Mouse (Mus musculus): ENCODE measurements around the gene Ctns. TPM values are rescaled to one million over a fixed set of nuclear protein-coding genes. Genes with fewer than 3 reads are reported as not detected.

Ctns gene
- polyA plus RNA-seq (2012; rRNA removed), result 11.5 and 15.8 TPM in 2 replicates

GRCm38 (mm10) chr11:73198603-73199229, at the start of gene Ctns:
Ctns (minus strand) TSS chr11:73199042.

GRCm38 (mm10) chr11:73233992-73234391, 35.1 kb upstream of the Ctns start, which contains the start of gene Trpv1:
Trpv1 (plus strand) TSS chr11:73234292.

GRCm38 (mm10) chr11:73199230-73199712, 429 bp upstream of the Ctns start, which contains the start of gene Shpk:
Shpk (plus strand) TSS chr11:73199460.

GRCm38 (mm10) chr11:73176608-73177508, 22.0 kb downstream of the Ctns start, which contains the start of the genes Emc6 and Tax1bp3:
Emc6 (minus strand) TSS chr11:73177037.
Tax1bp3 (plus strand) TSS chr11:73177083.

GRCm38 (mm10) chr11:73159957-73160810, 38.7 kb downstream of the Ctns start, which contains the start of gene P2rx5:
P2rx5 (plus strand) TSS chr11:73160421.

GRCm38 (mm10) chr11:73137591-73138501, 61.0 kb downstream of the Ctns start, which contains the start of gene Haspin:
Haspin (minus strand) TSS chr11:73138294.

Other genes starting within 250 kb of the Ctns start
- gene Atp2a3, start 237.9 kb downstream of the Ctns start, polyA plus RNA-seq (2012; rRNA removed), result 30.1 and 33.5 TPM in 2 replicates
- 1.3 and 1.5 TPM in 2 replicates for gene P2rx1, start 199.9 kb downstream of the Ctns start, polyA plus RNA-seq (2012; rRNA removed)
- gene Camkk1, start 180.0 kb downstream of the Ctns start, polyA plus RNA-seq (2012; rRNA removed), result 3.4 and 4.3 TPM in 2 replicates
- gene Ncbp3, start 151.3 kb downstream of the Ctns start, polyA plus RNA-seq (2012; rRNA removed), result 1.9 and 2.2 TPM in 2 replicates
- gene Itgae, start 108.5 kb downstream of the Ctns start, polyA plus RNA-seq (2012; rRNA removed), result 0.92 and 1.4 TPM in 2 replicates
- gene Haspin, start 60.7 kb downstream of the Ctns start, polyA plus RNA-seq (2012; rRNA removed), result 2.2 and 2.8 TPM in 2 replicates
- gene P2rx5, start 38.6 kb downstream of the Ctns start, polyA plus RNA-seq (2012; rRNA removed), result 0.21 and 0.32 TPM in 2 replicates
- 55.3 and 70.3 TPM in 2 replicates for gene Emc6, start 22.0 kb downstream of the Ctns start, polyA plus RNA-seq (2012; rRNA removed)
- gene Tax1bp3, start 22.0 kb downstream of the Ctns start, polyA plus RNA-seq (2012; rRNA removed), result 90.1 and 96.1 TPM in 2 replicates
- gene Shpk, start 418 bp upstream of the Ctns start, polyA plus RNA-seq (2012; rRNA removed), result 3.8 and 4.0 TPM in 2 replicates
- gene Trpv1, start 35.2 kb upstream of the Ctns start, polyA plus RNA-seq (2012; rRNA removed), result 0.46 and 0.55 TPM in 2 replicates
- 0.10 and 0.15 TPM in 2 replicates for gene Trpv3, start 68.3 kb upstream of the Ctns start, polyA plus RNA-seq (2012; rRNA removed)
- gene Aspa, start 130.6 kb upstream of the Ctns start, polyA plus RNA-seq (2012; rRNA removed), result 0.18 and 0.49 TPM in 2 replicates
- gene Gm49340, start 130.7 kb upstream of the Ctns start, polyA plus RNA-seq (2012; rRNA removed), result not detected in 2 replicates
- not detected in 2 replicates for gene Spata22, start 130.7 kb upstream of the Ctns start, polyA plus RNA-seq (2012; rRNA removed)
- 0.15 TPM in 1 of 2 replicates, not detected in the other for gene Olfr20, start 151.7 kb upstream of the Ctns start, polyA plus RNA-seq (2012; rRNA removed)
- not detected in 2 replicates for gene Olfr376, start 172.2 kb upstream of the Ctns start, polyA plus RNA-seq (2012; rRNA removed)
- gene Olfr1, start 200.6 kb upstream of the Ctns start, polyA plus RNA-seq (2012; rRNA removed), result not detected in 2 replicates
- gene Olfr378, start 229.4 kb upstream of the Ctns start, polyA plus RNA-seq (2012; rRNA removed), result not detected in 2 replicates